Mouse (Mus musculus): ENCODE results near the gene Osbpl6.
"Not testable (repeated sequence)": the region's sequence is repeated elsewhere in the genome, so short reads cannot be mapped to it uniquely, and the experiment has no call there.

Osbpl6 gene

DNA sequence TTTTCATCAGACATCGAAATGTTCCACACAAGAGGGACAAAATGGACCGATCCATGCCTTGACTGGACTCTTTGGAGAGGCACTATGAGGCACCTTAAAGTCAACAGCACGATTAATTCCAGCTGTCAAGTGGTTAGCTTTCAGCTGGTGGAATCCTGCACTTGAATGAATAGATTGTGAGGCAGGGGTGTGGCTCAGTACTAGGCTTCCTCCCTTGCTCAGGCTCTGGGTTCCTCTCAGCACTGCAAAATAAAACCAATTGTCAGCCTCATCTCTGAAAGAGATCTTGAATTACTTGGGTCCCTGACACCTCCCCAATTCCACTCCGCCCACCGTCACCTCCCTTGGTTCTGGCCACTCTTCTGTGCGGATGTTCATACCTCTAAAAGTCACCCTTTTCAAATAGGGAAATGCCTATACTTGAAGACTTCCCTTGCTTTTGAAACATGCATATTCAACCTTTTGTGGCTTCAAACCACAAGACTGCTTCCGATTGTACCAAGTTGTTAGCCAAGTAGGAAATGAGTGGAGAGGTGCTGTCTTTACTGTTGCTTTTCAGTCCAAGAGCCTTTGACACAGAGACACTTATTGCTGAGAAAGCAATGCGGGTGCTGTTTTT, 160.7 kb downstream of the Osbpl6 start:
- no peak for DNase-seq (ENCODE audit: low spot score)

GRCm38 (mm10) chr2:76571543-76571942, 165.2 kb downstream of the Osbpl6 start:
- DNase-seq (ENCODE audit: low spot score): no peak

DNA sequence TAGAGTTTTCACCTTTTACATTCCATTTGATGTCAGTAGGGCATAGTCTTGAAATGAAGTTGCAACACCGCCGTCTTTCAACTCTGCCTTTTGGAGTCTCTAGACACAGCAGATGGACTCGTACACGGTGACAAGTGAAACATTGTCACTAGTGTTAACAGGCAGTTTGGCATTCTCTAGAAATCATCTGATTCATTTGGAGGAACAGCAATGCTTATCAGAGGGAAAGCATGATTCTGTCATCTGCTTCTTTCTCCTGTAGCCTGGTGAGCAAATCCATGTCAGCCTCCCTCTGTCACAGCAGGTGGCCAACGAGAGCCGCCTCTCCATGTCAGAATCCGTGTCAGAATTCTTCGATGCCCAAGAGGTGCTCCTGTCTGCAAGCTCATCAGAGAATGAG, 172.6 kb downstream of the Osbpl6 start:
- no peak for DNase-seq (ENCODE audit: low spot score)

DNA sequence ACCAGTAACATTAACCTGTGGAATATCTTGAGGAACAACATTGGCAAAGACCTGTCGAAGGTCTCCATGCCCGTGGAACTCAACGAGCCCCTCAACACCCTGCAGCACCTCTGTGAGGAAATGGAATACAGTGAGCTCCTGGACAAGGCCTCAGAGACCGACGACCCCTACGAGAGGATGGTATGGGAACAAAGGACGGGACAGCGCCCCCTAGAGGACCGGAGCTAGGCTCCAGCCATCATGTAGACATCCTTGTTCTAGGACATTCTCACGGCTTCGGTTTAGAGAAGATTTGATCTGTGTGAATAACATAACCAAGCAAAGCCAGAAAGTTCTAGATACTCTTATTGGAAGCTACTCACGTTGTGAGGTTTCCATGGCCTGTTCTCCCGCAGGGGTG, 178.8 kb downstream of the Osbpl6 start:
- no peak for DNase-seq (ENCODE audit: low spot score)

DNA sequence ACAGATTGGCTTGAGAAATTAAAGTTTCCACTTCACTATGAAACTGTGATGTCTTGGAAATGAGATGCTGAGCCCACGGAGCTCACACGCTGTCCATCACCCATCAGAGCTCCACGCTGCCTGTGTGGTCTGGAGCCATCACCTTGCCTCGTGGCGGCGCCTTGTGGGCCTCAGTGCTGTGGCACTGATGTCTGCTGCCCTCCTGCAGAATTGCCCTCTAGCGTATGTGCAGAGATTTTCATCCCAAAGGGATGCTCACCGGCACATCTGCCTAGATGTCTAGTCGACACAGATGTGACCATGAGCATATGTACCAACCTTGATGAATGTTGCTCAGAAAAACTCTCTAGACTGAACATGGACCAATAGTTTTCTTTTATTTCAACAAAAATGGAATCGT, 180.6 kb downstream of the Osbpl6 start:
- no peak for DNase-seq (ENCODE audit: low spot score)

- DNase-seq (ENCODE audit: low spot score): no peak
Measured at GRCm38 (mm10) chr2:76590221-76590620, 183.9 kb downstream of the Osbpl6 start.

DNA sequence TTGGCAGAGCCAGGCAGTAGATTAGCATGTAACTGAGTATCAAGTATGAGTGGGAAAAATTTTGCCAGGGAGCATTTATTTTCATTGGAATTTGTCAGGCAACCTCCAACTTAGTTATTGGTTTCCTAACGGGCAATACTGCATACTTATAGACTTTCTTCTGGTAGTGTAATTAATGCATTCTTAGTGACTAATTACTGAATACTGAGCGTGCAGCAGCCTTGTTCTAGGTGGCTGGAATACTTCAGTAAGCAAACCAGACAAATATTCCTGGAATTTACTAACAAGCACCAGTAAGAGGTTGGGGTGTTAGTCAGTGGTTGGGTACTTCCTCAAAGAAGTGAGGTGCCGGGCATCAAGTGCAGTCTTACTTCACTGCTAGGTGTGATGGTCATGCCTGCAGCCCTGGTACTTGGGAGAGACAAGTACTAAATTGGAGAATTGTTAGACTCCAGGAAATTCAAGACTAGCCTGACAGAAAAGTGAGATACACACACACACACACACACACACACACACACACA, 186.2 kb downstream of the Osbpl6 start:
- DNase-seq (ENCODE audit: low spot score): no peak

- no peak for DNase-seq (ENCODE audit: low spot score)
Measured at GRCm38 (mm10) chr2:76597521-76597920, 191.2 kb downstream of the Osbpl6 start.

GRCm38 (mm10) chr2:76599214-76599613, 192.9 kb downstream of the Osbpl6 start:
- DNase-seq (ENCODE audit: low spot score): no peak

DNA sequence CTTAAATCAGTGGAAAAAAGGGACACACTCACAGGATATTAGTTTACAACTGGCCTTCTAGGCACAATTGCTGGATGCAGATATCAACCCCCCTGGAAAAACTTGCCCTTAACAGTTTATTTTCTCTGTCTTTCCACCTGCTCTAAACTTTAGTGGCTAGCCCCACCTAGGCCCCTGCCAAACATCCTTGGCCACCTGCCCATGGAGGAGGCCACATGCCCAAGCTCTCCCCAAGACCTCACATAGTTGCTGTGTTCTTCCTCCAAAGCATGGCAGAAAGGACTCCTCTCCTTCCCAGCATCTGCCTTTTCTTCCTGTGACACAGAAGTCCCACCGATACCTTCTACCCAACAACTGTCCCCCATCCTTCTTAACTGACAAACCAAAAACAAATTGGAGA, 195.9 kb downstream of the Osbpl6 start:
- no peak for DNase-seq (ENCODE audit: low spot score)

GRCm38 (mm10) chr2:76606704-76607103, 200.4 kb downstream of the Osbpl6 start:
- DNase-seq (ENCODE audit: low spot score): no peak

DNA sequence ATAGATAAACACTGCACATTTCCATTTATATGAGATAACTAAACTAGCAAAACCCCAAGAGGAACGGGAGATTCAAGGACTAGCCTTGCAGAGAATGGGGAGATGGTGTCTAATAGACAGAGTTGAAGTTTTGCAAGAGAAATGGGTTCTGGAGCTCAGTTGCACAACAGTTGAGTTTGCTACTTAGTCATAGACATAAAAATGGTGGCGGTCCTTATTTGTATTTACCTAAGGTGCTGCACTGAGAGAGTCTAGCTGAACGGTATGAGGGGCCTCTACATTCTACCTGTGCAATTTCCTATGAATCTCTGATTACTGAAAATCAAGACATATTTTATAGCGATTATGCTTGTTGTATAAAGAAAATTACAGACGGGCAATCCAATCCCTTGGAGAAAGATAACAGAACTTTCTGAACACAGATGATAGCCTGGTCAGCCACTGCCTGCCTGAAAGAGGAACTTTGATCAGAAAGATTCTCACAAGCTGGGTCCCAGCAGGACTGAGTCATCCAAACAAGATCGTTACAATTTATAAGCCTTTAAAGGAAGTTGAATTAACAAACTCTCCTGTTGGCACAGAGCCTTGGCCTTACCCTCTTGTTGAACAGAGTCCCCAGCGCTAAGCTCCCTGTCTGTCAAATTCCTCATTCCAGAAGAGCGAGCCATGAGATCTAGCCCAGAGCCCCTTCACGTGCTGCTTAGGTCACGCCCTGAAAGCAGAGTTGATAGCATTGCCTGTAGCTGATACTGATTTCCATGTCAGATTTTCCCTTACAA, 204.2 kb downstream of the Osbpl6 start:
- DNase-seq (ENCODE audit: low spot score): no peak

- no peak for DNase-seq (ENCODE audit: low spot score)
Measured at GRCm38 (mm10) chr2:76611996-76612395, 205.7 kb downstream of the Osbpl6 start.

GRCm38 (mm10) chr2:76618078-76618477, 211.8 kb downstream of the Osbpl6 start:
- peak; percentile 36 for DNase-seq (ENCODE audit: low spot score)

DNA sequence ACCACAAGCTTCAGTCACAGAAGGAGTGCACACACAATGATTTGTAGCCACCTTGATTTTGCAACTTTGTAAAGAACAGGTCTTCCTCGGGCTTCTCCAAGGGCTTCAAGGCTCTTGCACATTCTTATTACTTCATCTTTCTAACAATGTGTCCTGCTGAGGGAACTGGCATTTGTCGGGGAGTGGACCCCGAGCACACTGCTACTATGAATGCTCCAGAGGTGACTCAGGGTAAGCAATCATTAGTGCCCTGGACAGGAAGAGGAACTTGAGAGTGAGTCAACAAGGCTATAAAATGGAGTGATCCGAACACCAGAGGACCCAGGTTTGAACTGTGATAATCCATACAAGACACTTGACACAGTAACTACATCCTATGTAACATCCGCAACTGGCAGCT, 213.9 kb downstream of the Osbpl6 start:
- DNase-seq (ENCODE audit: low spot score): no peak

DNA sequence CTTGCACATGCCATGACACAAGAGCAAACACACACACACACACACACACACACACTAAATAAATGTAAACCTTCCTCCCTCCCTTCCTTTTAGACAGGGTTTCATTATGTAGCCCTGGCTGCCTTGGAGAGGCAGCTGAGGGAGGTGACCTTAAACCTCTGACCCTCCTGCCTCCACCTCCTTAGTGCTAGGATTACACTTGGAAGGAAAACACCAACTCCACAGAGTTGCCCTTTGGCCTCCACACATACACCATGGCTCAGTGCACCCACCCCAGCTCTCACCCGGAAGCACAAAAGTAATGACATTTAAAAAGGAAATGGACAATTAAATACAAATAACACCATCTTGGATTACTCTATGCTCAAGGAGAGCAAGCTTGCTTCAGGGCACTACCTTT, 215.4 kb downstream of the Osbpl6 start:
- DNase-seq (ENCODE audit: low spot score): no peak

- DNase-seq (ENCODE audit: low spot score): not testable (repeated sequence)
Measured at GRCm38 (mm10) chr2:76622316-76622715, 216.0 kb downstream of the Osbpl6 start.

DNA sequence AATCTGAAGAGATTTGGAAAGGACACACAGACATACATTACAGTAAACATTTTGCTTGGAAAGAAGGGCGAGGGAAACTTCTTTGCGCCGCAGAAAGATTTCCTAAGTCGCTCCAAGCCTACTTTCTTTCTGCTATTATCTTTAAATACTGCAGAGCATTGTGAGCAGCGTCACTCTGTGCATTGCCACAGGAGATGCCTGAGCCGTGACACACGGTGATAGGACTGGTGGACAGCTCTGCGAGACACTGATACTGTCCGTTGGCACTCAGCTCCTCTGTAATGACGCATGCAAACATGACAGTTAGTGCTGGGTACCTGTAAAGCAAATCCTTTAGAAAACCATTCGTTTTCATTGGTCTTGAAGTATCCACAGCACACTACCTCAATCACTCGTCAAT, 224.0 kb downstream of the Osbpl6 start:
- DNase-seq (ENCODE audit: low spot score): no peak

DNA sequence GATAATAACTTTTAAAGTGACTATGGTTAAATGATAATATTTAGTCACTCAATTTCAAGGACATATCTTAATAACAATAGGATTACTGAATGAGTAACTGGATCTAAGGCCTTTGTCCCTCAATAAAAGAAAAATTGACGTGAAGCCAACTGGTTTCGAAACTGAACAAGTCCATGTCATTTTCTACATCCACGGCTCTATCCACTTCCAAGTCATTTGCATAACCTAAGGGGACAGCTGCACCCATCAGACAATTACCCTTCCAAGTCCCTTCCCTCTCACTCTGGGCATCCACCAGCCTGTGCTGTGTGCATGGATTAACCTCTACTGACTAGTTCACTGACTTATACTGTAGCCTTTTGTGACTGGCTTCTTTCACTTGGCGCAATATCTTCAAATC, 225.3 kb downstream of the Osbpl6 start:
- DNase-seq (ENCODE audit: low spot score): no peak

GRCm38 (mm10) chr2:76639637-76640036, 233.3 kb downstream of the Osbpl6 start:
- DNase-seq (ENCODE audit: low spot score): no peak

DNA sequence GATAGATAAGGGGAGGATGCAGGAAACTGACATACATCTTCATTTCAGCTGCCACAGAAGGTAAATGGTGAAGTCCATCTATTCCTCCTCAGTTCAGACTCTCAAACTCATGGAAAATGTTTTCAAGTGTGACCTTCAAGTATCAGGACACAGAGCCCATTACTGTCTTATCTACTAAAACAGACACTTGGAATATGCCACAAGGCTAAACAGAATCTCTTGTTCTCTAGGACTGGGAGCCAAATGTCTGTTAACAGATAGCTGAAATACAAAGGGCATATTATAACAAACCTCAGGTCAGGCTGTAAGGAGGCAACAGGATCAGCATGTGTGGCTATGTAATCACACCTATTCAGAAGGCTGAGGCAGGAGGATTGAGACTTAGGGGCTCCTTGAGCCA, 237.5 kb downstream of the Osbpl6 start:
- DNase-seq (ENCODE audit: low spot score): no peak

GRCm38 (mm10) chr2:76647441-76647869, 241.1 kb downstream of the Osbpl6 start:
- no peak for DNase-seq (ENCODE audit: low spot score)

GRCm38 (mm10) chr2:76647883-76648570, 241.7 kb downstream of the Osbpl6 start, which contains the start of the genes Prkra and Pjvk:
TSS of gene Prkra (minus strand) at chr2:76648015.
TSS of gene Pjvk (plus strand) at chr2:76648476.
- peak; percentile 99 for DNase-seq (ENCODE audit: low spot score)

Measured in ovary, postnatal 14 days (tissue).